Mouse (Mus musculus) heart, embryonic 11.5 days (tissue): ENCODE results near the gene Cdk11b. TPM values are rescaled to one million over a fixed set of nuclear protein-coding genes. Genes with fewer than 3 reads are reported as not detected.

ENCODE experiments used
- ATAC-seq: fragments of 200-750 bp; cut with Nextera tagmentation; replicated peaks from 2 replicates; pipeline ENCODE4 v1.8.0; 2017; ENCODE audit warnings: moderate library complexity; ENCODE audit not compliant: insufficient number of reproducible peaks, low FRiP score, low TSS enrichment
- H3K27ac ChIP-seq: fragments of 300-500 bp; sonication (generic); 2 replicates; pipeline ENCODE4 v1.5.1; 2014; ENCODE audit warnings: mild to moderate bottlenecking, low read depth, low read length
- H3K27me3 ChIP-seq: fragments of 300-500 bp; sonication (generic); 2 replicates; pipeline ENCODE4 v1.6.1; 2014; ENCODE audit warnings: mild to moderate bottlenecking, low read length, mixed read lengths; ENCODE audit not compliant: control insufficient read depth, insufficient read depth
- H3K36me3 ChIP-seq: fragments of 300-500 bp; sonication (generic); 2 replicates; pipeline ENCODE4 v1.6.1; 2014; ENCODE audit warnings: mild to moderate bottlenecking, low read length, moderate library complexity, mixed read lengths; ENCODE audit not compliant: control insufficient read depth, insufficient read depth
- H3K4me1 ChIP-seq: fragments of 300-500 bp; sonication (generic); 2 replicates; pipeline ENCODE4 v1.6.1; 2014; ENCODE audit warnings: low read length; ENCODE audit not compliant: control insufficient read depth, insufficient read depth
- H3K4me2 ChIP-seq: fragments of 300-500 bp; sonication (generic); 2 replicates; pipeline ENCODE4 v1.6.1; 2014; ENCODE audit warnings: mild to moderate bottlenecking, moderate library complexity
- H3K4me3 ChIP-seq: fragments of 300-500 bp; sonication (generic); 2 replicates; pipeline ENCODE4 v1.5.1; 2014; ENCODE audit warnings: low read depth, low read length
- H3K9ac ChIP-seq: fragments of 300-500 bp; sonication (generic); 2 replicates; pipeline ENCODE4 v1.6.1; 2014; ENCODE audit warnings: mild to moderate bottlenecking, low read depth, low read length, moderate library complexity
- H3K9me3 ChIP-seq: fragments of 300-500 bp; sonication (generic); replicated peaks from 2 replicates; pipeline ENCODE4 v1.6.1; 2016; ENCODE audit warnings: low read length; ENCODE audit not compliant: control insufficient read depth
- WGBS: fragments of 180-500 bp; shearing (Covaris S2); extraction: QIAGEN DNeasy Blood & Tissue Kit; methylation state at CpG from one replicate; pipeline ENCODE4 v1.1.7; 2014; ENCODE audit not compliant: insufficient replicate concordance; 5-methylcytosine and 5-hydroxymethylcytosine counted together
- polyA plus RNA-seq: library from polyadenylated mRNA; unstranded; fragments of >200 nt; fragmentation: Nextera tagmentation; extraction: Ambion mirVana; gene quantifications from 2 replicates; pipeline ENCODE4 v1.2.1, GENCODE M21; 2014

The Cdk11b gene
- polyA plus RNA-seq, 1 experiment from 2014 or later, result 48.2 TPM

GRCm38 (mm10) chr4:155694111-155694481, 69.4 kb downstream of the Cdk11b start, which contains the start of gene Fndc10:
Fndc10 (plus strand) TSS chr4:155694342.
- WGBS, result 1% methylated on average over 39 of the region's 47 CpGs
- H3K27me3 ChIP-seq, result peaks cover 24% of the 10 kb centered on the region
- peak; percentile 60; the same call in 1 of the 2 replicates for ATAC-seq
- H3K9me3 ChIP-seq, result no peaks in the 10 kb centered on the region
- peak within 1 kb of the TSS; percentile 78 for H3K4me3 ChIP-seq
- H3K36me3 ChIP-seq, result no peaks in the 10 kb centered on the region
- H3K27ac ChIP-seq, result no peak within 1 kb of the TSS
- H3K4me1 ChIP-seq, result no peaks in the 10 kb centered on the region
- peak within 1 kb of the TSS; percentile 89 for H3K4me2 ChIP-seq
- H3K9ac ChIP-seq, result peak within 1 kb of the TSS; percentile 69

GRCm38 (mm10) chr4:155694482-155695401, 70.1 kb downstream of the Cdk11b start:
- Histone ChIP-seq H3K36me3 (no peaks in the 10 kb centered on the region), H3K27me3 (peaks cover 24% of the 10 kb centered on the region), H3K27ac (no peak overlapping the region), H3K4me3 (peak overlapping the region; percentile 78), H3K9ac (peak overlapping the region; percentile 69), H3K4me1 (no peaks in the 10 kb centered on the region), H3K9me3 (no peaks in the 10 kb centered on the region), H3K4me2 (peak overlapping the region; percentile 89)
- WGBS, result under 1% methylated on average over 92 of the region's 92 CpGs
- ATAC-seq, result peak; percentile 51; the same call in 1 of the 2 replicates

- WGBS, result 78% methylated on average over 4 of the region's 4 CpGs
- ATAC-seq, result no peak
- H3K4me3 ChIP-seq, result no peak overlapping the region
- no peak overlapping the region for H3K9ac ChIP-seq
- H3K4me1 ChIP-seq, result no peaks in the 10 kb centered on the region
- no peak overlapping the region for H3K27ac ChIP-seq
- no peaks in the 10 kb centered on the region for H3K9me3 ChIP-seq
- H3K36me3 ChIP-seq, result no peaks in the 10 kb centered on the region
- H3K27me3 ChIP-seq, result peaks cover 24% of the 10 kb centered on the region
- H3K4me2 ChIP-seq, result no peak overlapping the region
Measured at GRCm38 (mm10) chr4:155695531-155696062, 70.9 kb downstream of the Cdk11b start.

- no peak overlapping the region for H3K27ac ChIP-seq
- WGBS, result 57% methylated on average over 16 of the region's 16 CpGs
- no peaks in the 10 kb centered on the region for H3K9me3 ChIP-seq
- H3K9ac ChIP-seq, result no peak overlapping the region
- no peak for ATAC-seq
- H3K4me2 ChIP-seq, result no peak overlapping the region
- no peaks in the 10 kb centered on the region for H3K4me1 ChIP-seq
- no peaks in the 10 kb centered on the region for H3K36me3 ChIP-seq
- H3K27me3 ChIP-seq, result peaks cover 20% of the 10 kb centered on the region
- no peak overlapping the region for H3K4me3 ChIP-seq
Measured at GRCm38 (mm10) chr4:155696261-155697255, 71.9 kb downstream of the Cdk11b start.

Other genes with a start within 250 kb of the Cdk11b start
- gene Gabrd, start 226.7 kb upstream of the Cdk11b start, polyA plus RNA-seq, result 0.14 and 0.16 TPM in 2 replicates
- gene Cfap74, start 215.7 kb upstream of the Cdk11b start, polyA plus RNA-seq, result 1.6 and 1.8 TPM in 2 replicates
- not detected in 2 replicates for gene Tmem52, start 155.7 kb upstream of the Cdk11b start, polyA plus RNA-seq
- gene Gnb1, start 133.5 kb upstream of the Cdk11b start, polyA plus RNA-seq, result 410 and 416 TPM in 2 replicates
- gene Nadk, start 62.5 kb upstream of the Cdk11b start, polyA plus RNA-seq, result 57.0 and 58.6 TPM in 2 replicates
- gene Slc35e2, start 23.4 kb upstream of the Cdk11b start, polyA plus RNA-seq, result 7.7 and 9.6 TPM in 2 replicates
- not detected in 2 replicates for gene Gm10563, start 20.6 kb downstream of the Cdk11b start, polyA plus RNA-seq
- gene Mmp23, start 28.5 kb downstream of the Cdk11b start, polyA plus RNA-seq, result 52.9 and 53.5 TPM in 2 replicates
- gene Mib2, start 44.3 kb downstream of the Cdk11b start, polyA plus RNA-seq, result 8.9 and 9.7 TPM in 2 replicates
- 1.1 and 1.4 TPM in 2 replicates for gene Fndc10, start 69.5 kb downstream of the Cdk11b start, polyA plus RNA-seq
- gene Ssu72, start 79.9 kb downstream of the Cdk11b start, polyA plus RNA-seq, result 128 TPM in 2 replicates
- gene Tmem240, start 109.9 kb downstream of the Cdk11b start, polyA plus RNA-seq, result 0.47 and 0.68 TPM in 2 replicates
- gene Atad3a, start 136.2 kb downstream of the Cdk11b start, polyA plus RNA-seq, result 84.2 and 88.2 TPM in 2 replicates
- gene Vwa1, start 149.8 kb downstream of the Cdk11b start, polyA plus RNA-seq, result 0.89 and 1.1 TPM in 2 replicates
- 3.0 and 3.2 TPM in 2 replicates for gene Tmem88b, start 161.0 kb downstream of the Cdk11b start, polyA plus RNA-seq
- not detected in 2 replicates for gene Ankrd65, start 165.6 kb downstream of the Cdk11b start, polyA plus RNA-seq
- 152 and 166 TPM in 2 replicates for gene Mrpl20, start 178.0 kb downstream of the Cdk11b start, polyA plus RNA-seq
- gene Ccnl2, start 187.6 kb downstream of the Cdk11b start, polyA plus RNA-seq, result 126 and 129 TPM in 2 replicates
- 121 and 122 TPM in 2 replicates for gene Aurkaip1, start 206.4 kb downstream of the Cdk11b start, polyA plus RNA-seq
- gene Mxra8, start 214.8 kb downstream of the Cdk11b start, polyA plus RNA-seq, result 34.5 and 37.2 TPM in 2 replicates
- 5.8 and 6.8 TPM in 2 replicates for gene Dvl1, start 222.5 kb downstream of the Cdk11b start, polyA plus RNA-seq
- 0.11 and 0.18 TPM in 2 replicates for gene Tas1r3, start 238.5 kb downstream of the Cdk11b start, polyA plus RNA-seq
- gene Cptp, start 244.6 kb downstream of the Cdk11b start, polyA plus RNA-seq, result 12.2 and 12.8 TPM in 2 replicates
- gene Ints11, start 244.7 kb downstream of the Cdk11b start, polyA plus RNA-seq, result 40.7 and 45.6 TPM in 2 replicates